Mouse (Mus musculus) limb, embryonic 12.5 days (tissue): ENCODE results near the gene Gm11273. TPM values are rescaled to one million over a fixed set of nuclear protein-coding genes. Genes with fewer than 3 reads are reported as not detected.
"Not testable (repeated sequence)": the region's sequence is repeated elsewhere in the genome, so short reads cannot be mapped to it uniquely, and the experiment has no call there.

Experiments used
- ATAC-seq: fragments of 200-750 bp; cut with Nextera tagmentation; 2 replicates; pipeline ENCODE4 v1.8.0; 2017; ENCODE audit warnings: low read depth, moderate TSS enrichment; ENCODE audit not compliant: insufficient number of reproducible peaks, insufficient read depth, low FRiP score, low TSS enrichment
- H3K27ac ChIP-seq: fragments of 300-500 bp; sonication (generic); 2 replicates; pipeline ENCODE4 v1.5.1; 2016; ENCODE audit warnings: mild to moderate bottlenecking, moderate library complexity
- H3K27me3 ChIP-seq: fragments of 300-500 bp; sonication (generic); 2 replicates; pipeline ENCODE4 v1.6.1; 2016; ENCODE audit warnings: mild to moderate bottlenecking, moderate library complexity
- H3K36me3 ChIP-seq: fragments of 300-500 bp; sonication (generic); 2 replicates; pipeline ENCODE4 v1.6.1; 2016; ENCODE audit warnings: mild to moderate bottlenecking, moderate library complexity
- H3K4me1 ChIP-seq: fragments of 300-500 bp; sonication (generic); replicated peaks from 2 replicates; pipeline ENCODE4 v1.6.1; 2016
- H3K4me2 ChIP-seq: fragments of 300-500 bp; sonication (generic); 2 replicates; pipeline ENCODE4 v1.6.1; 2016; ENCODE audit warnings: mild to moderate bottlenecking, moderate library complexity
- H3K4me3 ChIP-seq: fragments of 300-500 bp; sonication (generic); replicated peaks from 2 replicates; pipeline ENCODE4 v1.5.1; 2016; ENCODE audit warnings: mild to moderate bottlenecking
- H3K9ac ChIP-seq: fragments of 300-500 bp; sonication (generic); replicated peaks from 2 replicates; pipeline ENCODE4 v1.6.1; 2016; ENCODE audit warnings: mild to moderate bottlenecking, moderate library complexity
- H3K9me3 ChIP-seq: fragments of 300-500 bp; sonication (generic); 2 replicates; pipeline ENCODE4 v1.6.1; 2016; ENCODE audit warnings: mild to moderate bottlenecking, moderate library complexity
- WGBS: fragments of 180-500 bp; shearing (Covaris S2); methylation state at CpG from one replicate; pipeline ENCODE4 v1.1.7; 2016; 5-methylcytosine and 5-hydroxymethylcytosine counted together
- polyA plus RNA-seq: library from polyadenylated mRNA; unstranded; fragments of >200 nt; fragmentation: Nextera tagmentation; extraction: Ambion mirVana; gene quantifications from 2 replicates; pipeline ENCODE4 v1.2.1, GENCODE M21; 2016

Gm11273 gene
- polyA plus RNA-seq, 1 experiment from 2014 or later = 4.8 TPM

DNA sequence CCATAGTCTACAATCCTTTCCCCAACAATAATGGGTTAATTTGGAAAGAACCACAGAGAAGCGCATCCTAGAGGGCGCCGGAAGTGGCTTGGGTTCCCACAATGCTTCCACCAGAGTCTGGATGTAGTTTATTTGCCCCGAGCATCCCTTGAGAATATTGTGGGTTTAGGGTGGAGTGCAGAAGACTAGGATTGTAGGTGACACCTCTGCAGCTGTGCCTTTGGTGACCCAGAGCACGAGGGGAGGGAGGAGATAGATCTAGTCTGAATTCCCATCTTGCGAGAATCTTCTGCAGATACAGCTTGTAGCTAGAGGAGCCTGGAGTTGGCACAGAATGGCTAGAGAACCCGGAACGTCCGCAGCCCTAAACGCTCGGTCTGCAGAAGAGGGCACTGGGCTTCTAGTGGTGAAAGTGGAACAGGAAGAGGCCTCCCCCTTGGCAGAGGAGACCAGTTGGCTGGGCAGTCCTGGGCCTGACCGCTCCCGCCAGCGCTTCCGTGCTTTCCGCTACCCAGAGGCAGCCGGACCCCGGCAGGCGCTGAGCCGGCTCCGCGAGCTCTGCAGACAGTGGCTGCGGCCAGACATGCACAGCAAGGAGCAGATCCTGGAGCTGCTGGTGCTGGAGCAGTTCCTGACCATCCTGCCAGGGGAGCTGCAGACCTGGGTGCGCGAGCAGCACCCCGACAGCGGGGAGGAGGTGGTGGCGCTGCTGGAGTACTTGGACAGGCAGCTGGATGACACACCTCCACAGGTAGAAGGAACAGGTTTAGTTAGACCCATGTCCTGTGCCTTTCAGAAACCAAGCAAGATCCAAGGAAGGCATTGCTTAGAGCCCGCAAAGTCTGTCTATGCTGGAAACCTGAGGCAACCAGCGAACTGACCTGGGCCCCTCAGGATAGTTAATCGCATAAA, 22.2 kb downstream of the Gm11273 start, which contains the start of the genes Zkscan4 and Gm10065:
TSS of gene Zkscan4 (plus strand) at position 149 of the 912 bp plus-strand sequence.
TSS of gene Gm10065 (minus strand) at position 683 of the 912 bp plus-strand sequence.
- peak; percentile 75 for ATAC-seq
- 4% methylated on average over 29 of the region's 31 CpGs for WGBS
- H3K27ac ChIP-seq = peak within 1 kb of the TSS; percentile 78
- not testable (repeated sequence) for H3K27me3 ChIP-seq, H3K36me3 ChIP-seq, H3K4me1 ChIP-seq, H3K9me3 ChIP-seq
- H3K9ac ChIP-seq = peak within 1 kb of the TSS; percentile 70
- H3K4me3 ChIP-seq = peak within 1 kb of the TSS; percentile 55
- peak within 1 kb of the TSS; percentile 67 for H3K4me2 ChIP-seq

DNA sequence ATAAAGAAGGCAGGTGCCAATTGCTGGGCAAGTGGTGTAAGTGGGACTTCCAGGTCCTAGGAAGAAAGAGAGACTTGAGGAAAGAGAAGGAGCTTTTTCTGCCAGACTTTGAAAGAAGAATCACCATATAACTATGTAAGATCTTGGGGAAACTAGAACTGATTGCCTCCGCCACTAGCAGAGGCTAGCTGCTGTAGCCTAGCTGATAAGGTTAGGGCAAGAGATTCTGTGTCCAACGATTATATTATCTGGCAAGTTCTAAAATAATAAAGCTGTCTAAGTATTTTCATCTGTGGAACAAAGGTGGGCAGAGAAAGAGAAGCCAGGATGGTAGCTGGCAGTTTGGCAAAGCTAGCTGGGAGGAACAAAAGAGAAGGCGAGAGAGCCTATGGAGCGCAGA, 28.8 kb downstream of the Gm11273 start:
- no peak overlapping the region for H3K4me3 ChIP-seq
- no peaks in the 10 kb centered on the region for H3K36me3 ChIP-seq
- 44% methylated on average over 4 of the region's 4 CpGs for WGBS
- H3K27ac ChIP-seq = no peak overlapping the region
- peaks cover 21% of the 10 kb centered on the region for H3K27me3 ChIP-seq
- ATAC-seq = no peak
- H3K9ac ChIP-seq = no peak overlapping the region
- no peak overlapping the region for H3K4me2 ChIP-seq
- H3K4me1 ChIP-seq = peaks cover 3% of the 10 kb centered on the region; the same call in 1 of the 2 replicates
- H3K9me3 ChIP-seq = no peaks in the 10 kb centered on the region

DNA sequence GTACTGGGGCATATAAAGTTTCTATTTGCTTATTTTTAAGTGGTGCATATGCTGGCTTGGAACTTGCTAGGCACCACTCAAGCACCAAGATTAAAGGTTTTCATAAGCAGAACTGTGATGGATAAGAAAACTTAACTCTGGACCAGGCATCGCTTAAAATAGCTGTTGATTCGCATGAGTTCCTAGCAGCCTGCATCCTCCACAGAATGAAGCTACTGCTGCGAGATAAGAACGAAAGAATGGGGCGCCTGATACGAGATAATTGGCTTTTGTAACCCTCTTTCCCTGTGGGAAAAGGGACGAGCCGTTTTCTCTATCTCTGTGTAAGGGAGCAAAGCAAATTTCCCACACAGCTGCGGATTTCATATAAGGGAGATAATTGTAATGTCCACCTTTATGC, 32.1 kb downstream of the Gm11273 start:
- WGBS = 38% methylated on average over 9 of the region's 9 CpGs
- H3K9ac ChIP-seq = no peak overlapping the region
- peaks cover 20% of the 10 kb centered on the region for H3K27me3 ChIP-seq
- H3K4me3 ChIP-seq = no peak overlapping the region
- H3K27ac ChIP-seq = no peak overlapping the region
- peak overlapping the region; percentile 85 for H3K4me2 ChIP-seq
- H3K4me1 ChIP-seq = peaks cover 3% of the 10 kb centered on the region; the same call in 1 of the 2 replicates
- ATAC-seq = no peak
- no peaks in the 10 kb centered on the region for H3K9me3 ChIP-seq
- no peaks in the 10 kb centered on the region for H3K36me3 ChIP-seq

DNA sequence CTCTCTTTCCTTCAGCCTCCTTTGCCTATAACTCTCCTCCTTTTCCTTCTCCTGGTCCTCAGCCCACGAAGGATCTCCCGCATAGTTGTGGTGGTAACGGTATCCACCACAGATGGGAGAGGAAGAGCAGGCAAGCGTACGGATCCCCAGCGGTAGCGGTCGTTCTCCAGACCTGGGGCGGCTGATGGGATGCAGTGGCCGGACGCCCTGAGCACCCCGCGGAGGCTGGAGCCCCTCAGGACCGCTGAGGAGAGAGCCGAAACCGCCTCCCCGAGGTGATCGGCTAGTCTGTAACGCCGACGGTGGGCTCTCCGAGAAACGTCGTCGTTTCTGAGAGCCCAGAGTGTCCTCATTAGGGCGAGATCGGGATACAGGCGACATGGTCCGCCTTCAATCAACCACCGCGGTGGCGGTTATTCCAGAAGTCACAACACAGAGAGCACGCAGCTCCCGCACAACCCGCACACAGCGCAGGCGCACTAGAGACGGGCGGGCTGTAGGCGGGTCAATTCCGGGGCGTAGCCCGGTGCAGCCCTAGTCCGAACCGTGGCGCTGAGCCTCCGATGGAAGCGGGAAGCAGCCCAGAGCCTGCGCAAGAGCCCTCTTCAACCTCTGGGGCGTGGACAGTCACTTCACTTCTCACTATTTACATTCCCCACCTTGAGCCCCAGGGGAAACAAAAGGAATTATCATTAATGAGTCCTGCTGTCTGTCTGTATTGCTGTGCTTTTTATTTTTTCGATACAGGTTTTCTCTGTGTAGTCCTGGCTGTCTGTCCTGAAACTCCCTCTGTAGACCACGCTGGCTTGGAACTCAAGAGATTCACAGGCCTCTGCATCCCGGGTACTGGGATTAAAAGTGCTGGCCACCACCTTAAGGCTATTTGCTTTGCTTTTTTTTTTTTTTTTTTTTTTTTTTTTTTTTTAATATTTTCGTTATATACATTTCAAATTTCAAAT, 32.9 kb downstream of the Gm11273 start, which contains the start of gene Nkapl:
TSS of gene Nkapl (minus strand) at position 449 of the 959 bp plus-strand sequence.
- ATAC-seq = peak; percentile 98
- 1% methylated on average over 54 of the region's 54 CpGs for WGBS
- no peaks in the 10 kb centered on the region for H3K36me3 ChIP-seq
- H3K27me3 ChIP-seq = peaks cover 20% of the 10 kb centered on the region
- H3K27ac ChIP-seq = no peak within 1 kb of the TSS
- H3K9ac ChIP-seq = peak within 1 kb of the TSS; percentile 71
- H3K4me3 ChIP-seq = peak within 1 kb of the TSS; percentile 55
- peak within 1 kb of the TSS; percentile 85 for H3K4me2 ChIP-seq
- H3K9me3 ChIP-seq = no peaks in the 10 kb centered on the region
- peaks cover 3% of the 10 kb centered on the region; the same call in 1 of the 2 replicates for H3K4me1 ChIP-seq

DNA sequence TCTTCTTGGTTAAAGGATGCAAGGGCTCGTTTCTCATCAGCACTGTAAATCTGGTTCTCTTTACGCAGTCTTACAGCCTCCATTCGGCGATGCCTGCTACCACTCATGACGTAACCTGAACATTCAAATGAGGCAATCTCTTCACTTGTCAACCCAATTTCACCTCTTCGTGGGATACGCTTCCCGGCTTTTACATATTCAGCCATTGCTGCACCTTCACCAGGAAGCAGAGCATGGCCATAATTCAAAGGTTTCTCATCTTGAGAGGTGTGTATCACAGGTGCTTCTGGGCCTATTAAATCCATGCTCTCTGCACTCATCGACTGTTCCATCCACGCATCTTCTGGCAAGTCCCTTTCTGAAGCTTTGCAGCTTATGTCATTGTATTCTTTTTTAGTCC, 33.9 kb downstream of the Gm11273 start:
- Histone ChIP-seq H3K9me3 (no peaks in the 10 kb centered on the region), H3K27me3 (peaks cover 20% of the 10 kb centered on the region), H3K36me3 (no peaks in the 10 kb centered on the region), H3K4me2 (no peak overlapping the region), H3K4me1 (peaks cover 3% of the 10 kb centered on the region; the same call in 1 of the 2 replicates), H3K27ac (no peak overlapping the region), H3K4me3 (no peak overlapping the region), H3K9ac (no peak overlapping the region)
- ATAC-seq = no peak
- 81% methylated on average over 10 of the region's 10 CpGs for WGBS

DNA sequence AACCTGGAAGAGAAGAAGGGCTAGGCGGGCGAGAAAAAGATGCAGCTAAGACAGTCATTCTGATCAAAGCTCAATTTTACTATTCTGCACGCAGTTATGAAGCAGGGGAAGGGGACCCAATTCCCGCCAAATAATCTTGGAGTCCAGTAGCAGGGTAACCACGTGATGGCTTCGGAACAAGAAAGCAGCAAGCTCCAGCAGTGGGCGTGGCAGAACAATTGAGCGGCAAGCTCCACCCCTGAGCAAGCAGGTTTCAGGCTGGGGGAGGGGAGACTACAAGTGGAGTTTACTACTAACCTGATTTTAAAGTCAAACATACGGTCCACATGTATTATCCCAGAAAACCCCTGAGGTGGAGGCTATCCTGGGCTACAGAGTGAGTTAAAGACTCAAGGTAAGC, 38.7 kb downstream of the Gm11273 start:
- not testable (repeated sequence) for H3K4me2 ChIP-seq, ATAC-seq, H3K36me3 ChIP-seq, H3K4me3 ChIP-seq, H3K27ac ChIP-seq, H3K27me3 ChIP-seq, H3K9ac ChIP-seq, H3K4me1 ChIP-seq, H3K9me3 ChIP-seq
- 47% methylated on average over 9 of the region's 9 CpGs for WGBS

DNA sequence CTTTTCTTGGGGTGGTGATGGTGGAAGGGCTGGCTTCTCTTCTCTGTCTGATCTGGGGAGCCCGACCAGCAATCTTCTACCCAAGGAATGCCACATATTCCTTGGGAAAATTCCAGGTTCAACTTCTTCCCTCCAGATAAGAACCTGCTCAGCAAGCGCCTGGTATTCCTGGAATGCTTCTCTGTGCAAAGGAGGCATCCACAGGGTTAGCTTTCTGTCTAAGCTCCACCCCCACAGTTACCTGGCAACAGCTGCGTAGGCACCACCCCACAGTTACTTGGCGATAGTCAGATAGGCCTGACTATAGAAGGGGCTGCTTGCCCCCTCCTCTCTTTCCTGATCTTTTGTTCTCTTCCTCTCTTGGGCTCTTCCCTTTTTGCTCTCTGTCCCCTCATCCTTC, 44.9 kb downstream of the Gm11273 start:
- Histone ChIP-seq H3K27me3 (0 out of 2 replicates have a peak, but pooled peaks cover 9% of the 10 kb centered on the region), H3K27ac (no peak overlapping the region), H3K4me3 (no peak overlapping the region), H3K9me3 (no peaks in the 10 kb centered on the region), H3K4me2 (no peak overlapping the region), H3K4me1 (peaks cover 9% of the 10 kb centered on the region), H3K36me3 (peaks cover 5% of the 10 kb centered on the region), H3K9ac (no peak overlapping the region)
- ATAC-seq = no peak
- WGBS = 12% methylated on average over 4 of the region's 4 CpGs

DNA sequence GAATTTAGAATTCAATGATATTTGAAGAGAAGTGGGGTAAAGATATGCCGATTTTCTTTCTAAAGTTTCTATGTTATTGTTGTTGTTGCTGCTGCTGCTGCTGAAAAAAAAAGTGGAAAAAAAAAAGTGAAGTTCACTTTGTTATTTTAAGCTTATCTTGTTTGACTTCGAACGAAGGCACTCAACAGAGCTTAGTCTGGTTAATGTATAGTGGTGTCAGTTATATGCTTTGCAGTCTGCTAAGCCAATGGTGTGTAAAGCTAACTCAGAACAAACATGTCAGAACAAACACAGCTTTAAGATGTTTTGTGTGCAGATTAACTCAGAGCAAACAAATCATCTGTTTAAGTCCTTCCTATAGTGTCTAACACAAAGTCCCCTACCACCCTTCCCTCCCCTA, 47.1 kb downstream of the Gm11273 start:
- Histone ChIP-seq H3K27me3 (0 out of 2 replicates have a peak, but pooled peaks cover 4% of the 10 kb centered on the region), H3K36me3 (peaks cover 16% of the 10 kb centered on the region), H3K9me3 (no peaks in the 10 kb centered on the region), H3K4me3 (no peak overlapping the region), H3K4me1 (peaks cover 9% of the 10 kb centered on the region), H3K9ac (no peak overlapping the region), H3K27ac (no peak overlapping the region), H3K4me2 (peak overlapping the region; percentile 68; the same call in 1 of the 2 replicates)
- WGBS = 91% methylated on average over 3 of the region's 3 CpGs
- no peak for ATAC-seq

DNA sequence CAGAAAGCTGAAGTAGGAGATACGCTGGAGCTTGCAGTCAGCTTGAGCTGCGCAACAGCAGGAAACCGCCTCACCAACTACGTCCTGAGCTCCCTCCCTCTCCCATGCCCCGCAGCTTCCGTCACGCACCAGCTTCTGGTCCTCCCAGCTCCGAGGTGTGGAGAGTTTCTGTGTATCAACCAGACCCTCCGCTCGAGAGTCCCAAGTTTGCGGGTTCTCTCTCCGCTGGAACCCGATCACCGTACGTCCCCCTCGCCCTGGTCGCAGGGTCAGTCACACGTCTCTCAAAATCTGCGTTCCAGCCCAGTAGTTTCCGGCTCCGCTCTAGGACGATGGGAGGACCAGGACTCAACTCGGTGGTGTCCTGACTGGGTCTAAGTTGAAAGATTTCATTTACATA, 47.8 kb downstream of the Gm11273 start, which contains the start of gene Zscan26:
TSS of gene Zscan26 (minus strand) at position 282 of the 400 bp plus-strand sequence.
- Histone ChIP-seq H3K27me3 (0 out of 2 replicates have a peak, but pooled peaks cover 4% of the 10 kb centered on the region), H3K27ac (peak within 1 kb of the TSS; percentile 67; the same call in 1 of the 2 replicates), H3K4me2 (peak within 1 kb of the TSS; percentile 68), H3K36me3 (peaks cover 23% of the 10 kb centered on the region), H3K9ac (peak within 1 kb of the TSS; percentile 70), H3K4me3 (peak within 1 kb of the TSS; percentile 60), H3K9me3 (no peaks in the 10 kb centered on the region), H3K4me1 (peaks cover 9% of the 10 kb centered on the region)
- under 1% methylated on average over 23 of the region's 23 CpGs for WGBS
- peak; percentile 81 for ATAC-seq

DNA sequence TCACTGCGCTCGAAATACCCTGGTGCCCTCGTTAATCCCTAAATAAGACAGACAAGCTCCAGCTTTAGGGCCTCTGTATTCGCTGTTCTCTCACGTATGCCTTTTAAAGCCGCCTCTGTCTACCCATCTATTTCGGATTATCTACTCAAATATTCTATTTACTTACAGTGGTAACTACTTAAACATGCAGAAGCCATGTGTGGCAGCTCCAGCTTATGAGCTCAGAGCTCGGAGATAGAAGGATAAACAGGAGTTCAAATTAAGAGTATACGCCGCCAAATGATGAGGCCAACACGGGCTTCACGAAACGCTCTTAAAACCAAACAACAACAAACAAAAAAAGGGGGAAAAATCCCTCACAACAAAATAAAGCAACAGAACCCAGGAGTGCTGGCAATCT, 48.2 kb downstream of the Gm11273 start:
- peak overlapping the region; percentile 70 for H3K9ac ChIP-seq
- peaks cover 27% of the 10 kb centered on the region for H3K36me3 ChIP-seq
- H3K27ac ChIP-seq = peak overlapping the region; percentile 67; the same call in 1 of the 2 replicates
- H3K4me2 ChIP-seq = peak overlapping the region; percentile 68
- peaks cover 9% of the 10 kb centered on the region for H3K4me1 ChIP-seq
- 0 out of 2 replicates have a peak, but pooled peaks cover 4% of the 10 kb centered on the region for H3K27me3 ChIP-seq
- ATAC-seq = no peak
- peak overlapping the region; percentile 60 for H3K4me3 ChIP-seq
- WGBS = 4% methylated on average over 13 of the region's 13 CpGs
- H3K9me3 ChIP-seq = no peaks in the 10 kb centered on the region
